Mouse (Mus musculus): ENCODE data around the gene Ebf1. TPM values are rescaled to one million over a fixed set of nuclear protein-coding genes. Genes with fewer than 3 reads are reported as not detected.

Ebf1 gene
- total RNA-seq, 2 experiments from 2014 or later: 3.6 to 4.7 TPM

DNA sequence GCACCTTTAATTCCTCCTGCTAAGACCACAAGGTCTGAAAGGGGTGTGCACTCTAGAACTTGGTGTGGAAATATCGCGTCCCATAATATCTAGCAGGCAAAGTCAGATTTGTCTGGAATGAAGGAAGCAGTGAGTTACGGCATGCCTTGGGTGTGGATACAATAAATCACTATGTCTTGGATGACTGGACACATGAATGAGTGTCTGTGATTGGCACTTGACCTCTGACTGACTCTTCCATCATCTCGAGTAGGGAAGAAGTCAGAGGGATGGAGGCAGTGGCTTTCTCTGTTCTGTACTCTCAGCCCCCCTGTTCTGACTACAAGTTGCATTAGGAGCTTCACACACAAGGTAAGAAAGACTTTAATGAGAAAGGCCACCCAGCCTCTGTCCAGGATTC is 112.8 kb downstream of the Ebf1 start:
- DNase-seq (ENCODE audit: low spot score in 2 of 2): no peak

DNA sequence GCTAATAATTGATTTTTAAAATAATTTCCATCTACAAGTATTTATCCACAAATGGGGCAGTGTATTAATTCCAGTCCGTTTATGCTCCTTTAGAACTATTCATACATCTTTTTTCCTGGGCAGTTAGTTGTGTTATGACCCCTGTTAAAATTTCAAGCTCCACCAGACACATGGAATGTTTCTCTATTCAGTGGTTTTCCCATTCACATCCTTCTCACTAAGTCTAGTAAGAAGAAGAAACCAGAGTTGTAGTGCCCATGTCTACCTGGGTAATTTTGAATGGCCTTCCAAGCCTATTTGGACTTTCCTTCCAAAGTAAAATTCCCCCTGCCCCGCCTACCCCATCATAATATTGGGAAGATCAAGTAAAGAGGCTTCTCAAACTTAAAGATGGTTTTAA is 114.6 kb downstream of the Ebf1 start:
- DNase-seq (ENCODE audit: low spot score in 2 of 2): no peak

DNA sequence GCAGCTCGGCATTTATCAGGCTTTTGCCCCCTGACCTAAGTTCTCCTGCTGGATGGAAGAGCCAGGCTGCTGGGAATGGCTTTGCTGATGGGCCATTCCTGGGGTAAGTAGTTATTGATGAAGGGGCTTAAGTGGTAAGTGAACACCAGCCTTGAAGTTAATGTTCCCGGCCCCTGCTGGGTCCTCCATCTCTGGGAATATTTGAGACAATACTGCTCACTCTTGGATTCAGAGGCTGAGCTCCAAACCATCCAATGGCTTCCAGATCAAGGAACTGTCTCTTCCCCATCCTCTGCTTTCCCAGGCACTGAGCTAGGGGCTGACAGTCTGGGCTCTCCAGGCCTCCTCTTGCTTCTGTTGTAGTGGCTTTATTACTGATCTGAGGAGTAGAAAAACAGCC is 116.2 kb downstream of the Ebf1 start:
- no peak for DNase-seq (ENCODE audit: low spot score in 2 of 2)

DNA sequence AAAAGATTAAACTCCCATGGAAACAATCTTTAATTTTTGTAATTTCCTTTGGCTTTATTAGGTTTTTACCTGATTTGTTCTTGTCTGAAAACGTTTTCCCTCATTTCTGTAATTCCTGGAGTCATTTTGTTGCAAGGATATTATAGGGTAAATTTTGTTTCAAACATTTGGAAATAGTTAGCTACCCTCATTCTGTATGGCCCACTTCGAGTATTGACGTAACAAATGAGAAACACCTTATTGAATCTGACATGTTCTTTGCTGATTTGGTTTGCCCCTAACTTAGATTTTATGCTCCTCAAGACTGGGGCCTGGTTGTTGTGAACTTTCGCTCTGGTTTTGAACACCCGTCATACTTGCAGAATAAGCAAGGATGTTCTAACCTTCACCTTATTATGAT is 120.9 kb downstream of the Ebf1 start:
- DNase-seq (ENCODE audit: low spot score in 2 of 2): no peak

DNA sequence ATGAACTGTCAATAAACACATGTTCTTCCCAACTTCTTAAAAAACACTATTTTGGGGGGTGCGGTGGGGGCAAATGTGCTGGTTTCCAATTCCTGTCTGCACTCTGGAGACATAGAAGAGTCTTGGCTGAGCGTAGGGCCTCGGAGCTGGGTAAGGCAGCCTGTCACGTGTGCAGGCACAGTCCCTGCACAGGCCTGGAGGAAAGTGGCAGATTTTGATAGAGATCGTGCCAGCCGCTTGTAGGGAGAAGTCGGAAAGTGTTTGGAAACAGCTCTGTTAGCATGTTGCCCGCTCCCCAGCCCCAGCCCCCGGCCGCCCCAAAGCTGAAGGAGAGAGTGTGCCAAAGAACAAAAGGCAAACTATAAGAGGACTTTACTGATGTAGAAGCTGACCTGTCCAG is 121.7 kb downstream of the Ebf1 start:
- no peak for DNase-seq (ENCODE audit: low spot score in 2 of 2)

DNA sequence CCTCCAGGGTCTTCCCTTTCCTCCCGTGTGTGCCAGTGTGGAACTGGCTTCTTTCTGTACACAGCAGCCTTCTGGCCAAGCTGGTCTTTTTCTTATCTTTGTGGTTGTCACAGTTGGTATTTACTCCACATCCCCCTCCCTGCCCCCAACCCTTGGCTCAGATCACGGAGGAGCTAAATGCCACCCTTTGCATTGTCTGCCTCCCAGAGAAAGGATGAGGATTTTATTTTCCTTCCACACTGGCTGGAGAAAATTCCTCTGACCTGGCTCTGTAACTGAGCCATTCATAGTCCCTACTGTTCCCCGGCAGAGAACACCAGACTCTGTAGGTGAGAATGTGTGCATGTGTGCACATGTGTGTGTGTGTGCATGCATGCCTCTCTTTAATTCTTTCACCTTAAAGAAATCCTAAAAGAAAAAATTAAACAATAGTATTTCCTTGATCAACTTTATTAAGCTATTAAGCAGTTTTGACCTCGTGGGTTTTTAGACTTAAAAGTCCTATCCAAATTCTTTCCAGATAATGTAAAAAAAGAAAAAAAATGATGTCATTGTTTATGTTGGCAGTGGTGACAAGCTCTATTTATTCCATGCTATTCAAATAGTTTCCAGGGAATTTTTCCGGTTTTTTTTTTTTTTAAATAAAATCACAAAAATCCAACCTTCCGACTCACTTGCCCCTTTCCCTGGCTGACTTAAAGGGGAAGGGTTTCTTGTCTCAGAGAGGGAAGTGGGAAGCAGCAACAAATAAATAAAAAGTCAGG is 123.3 kb downstream of the Ebf1 start:
- no peak for DNase-seq (ENCODE audit: low spot score in 2 of 2)

DNA sequence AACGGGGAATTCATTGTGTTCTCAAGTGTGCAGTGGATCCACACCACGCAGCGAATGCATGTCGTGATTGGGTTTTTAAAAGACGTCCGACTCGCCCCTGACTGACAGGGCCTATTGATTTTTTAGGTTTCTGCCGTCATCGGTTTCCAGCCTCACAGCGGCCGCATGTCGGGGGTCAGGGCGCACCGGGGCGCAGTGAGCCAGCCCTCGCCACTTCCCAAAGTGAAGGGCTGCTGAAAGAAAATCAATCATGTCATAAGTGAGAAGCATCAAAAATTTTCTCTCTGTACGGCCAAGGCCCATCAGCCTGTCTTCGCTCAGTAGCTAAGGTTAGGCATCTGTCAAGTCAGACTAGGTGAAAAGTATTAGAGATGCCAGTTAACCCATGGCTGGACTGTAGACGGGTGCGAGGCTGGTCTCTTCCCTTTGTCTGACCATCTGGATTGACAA is 124.0 kb downstream of the Ebf1 start:
- DNase-seq (ENCODE audit: low spot score in 2 of 2): no peak

DNA sequence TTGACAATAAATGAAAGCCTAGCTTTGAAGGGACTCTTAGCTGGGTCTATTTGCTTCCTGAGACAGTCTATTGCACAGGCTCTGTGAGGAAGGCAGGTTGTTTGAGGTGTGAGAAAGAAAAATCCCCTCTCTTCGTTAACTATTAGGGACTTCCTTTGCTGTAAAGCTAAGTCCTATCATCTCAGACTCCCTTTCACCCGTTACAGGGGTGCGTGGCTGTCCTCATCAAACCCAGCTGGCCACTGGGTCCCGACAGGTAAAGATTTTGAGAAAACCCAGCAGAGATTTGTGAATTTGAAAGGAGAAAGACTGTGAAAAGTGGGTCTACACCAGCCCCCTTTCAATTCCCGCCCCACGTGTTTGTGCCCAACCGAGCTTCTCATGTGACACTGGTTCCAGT is 127.3 kb downstream of the Ebf1 start:
- no peak for DNase-seq (ENCODE audit: low spot score in 2 of 2)

DNA sequence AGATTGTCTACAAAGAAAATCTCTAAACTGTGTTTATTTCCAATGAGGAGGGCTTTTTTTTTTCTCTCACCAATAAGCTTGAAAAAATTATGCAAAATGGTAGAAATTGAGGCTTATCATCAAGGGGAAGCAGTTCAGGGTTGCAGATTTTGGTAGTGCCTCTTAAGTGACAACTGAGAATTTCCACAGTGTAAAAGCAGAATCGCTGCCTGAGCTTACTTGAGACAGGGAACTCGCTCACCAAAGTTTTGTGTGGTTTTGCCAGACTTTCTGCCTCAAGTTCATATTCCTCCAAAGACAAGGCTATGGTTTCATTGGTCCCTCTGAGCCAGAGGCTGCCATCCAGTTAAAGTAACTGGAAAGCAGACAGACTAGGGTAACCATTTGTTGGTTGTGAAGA is 128.8 kb downstream of the Ebf1 start:
- no peak for DNase-seq (ENCODE audit: low spot score in 2 of 2)

DNA sequence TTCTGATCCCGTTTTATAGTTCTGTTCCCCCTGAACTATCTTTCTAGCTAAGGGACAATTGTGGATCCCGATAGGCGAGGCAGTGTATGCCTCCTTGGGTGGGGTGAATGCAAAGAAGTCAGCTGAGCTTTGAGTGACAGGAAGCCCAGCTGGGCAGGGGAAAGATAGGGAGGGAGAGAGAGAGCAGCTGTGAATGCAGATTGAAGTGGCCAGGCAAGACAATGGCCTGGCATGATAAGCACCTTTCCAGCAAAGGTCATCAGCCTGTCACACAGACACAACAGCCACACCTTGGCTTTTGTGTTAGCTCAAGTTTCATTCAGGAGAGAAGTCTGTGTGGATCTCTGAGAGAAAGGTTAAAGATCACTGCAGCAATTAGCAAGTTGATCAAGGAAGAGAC is 129.6 kb downstream of the Ebf1 start:
- DNase-seq (ENCODE audit: low spot score in 2 of 2): no peak

DNA sequence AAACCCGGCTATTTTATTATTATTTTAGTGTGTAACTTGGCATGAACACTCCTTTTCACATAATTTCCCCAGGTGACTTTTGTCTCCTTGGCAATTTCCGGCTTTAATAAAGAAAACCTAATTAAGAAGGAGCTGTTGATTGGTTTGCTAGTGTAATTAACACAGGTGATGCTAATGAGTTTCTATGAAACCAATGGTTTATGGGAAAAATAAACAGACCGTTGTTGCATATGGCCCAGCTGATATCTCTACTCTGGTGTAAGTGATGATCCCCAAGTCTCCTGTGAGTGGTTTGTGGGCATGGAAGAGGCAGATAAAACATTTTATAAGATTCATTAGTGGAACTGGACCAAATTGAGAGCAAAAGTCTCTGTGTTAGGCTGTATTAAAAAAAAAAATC is 132.2 kb downstream of the Ebf1 start:
- DNase-seq (ENCODE audit: low spot score in 2 of 2): no peak

DNA sequence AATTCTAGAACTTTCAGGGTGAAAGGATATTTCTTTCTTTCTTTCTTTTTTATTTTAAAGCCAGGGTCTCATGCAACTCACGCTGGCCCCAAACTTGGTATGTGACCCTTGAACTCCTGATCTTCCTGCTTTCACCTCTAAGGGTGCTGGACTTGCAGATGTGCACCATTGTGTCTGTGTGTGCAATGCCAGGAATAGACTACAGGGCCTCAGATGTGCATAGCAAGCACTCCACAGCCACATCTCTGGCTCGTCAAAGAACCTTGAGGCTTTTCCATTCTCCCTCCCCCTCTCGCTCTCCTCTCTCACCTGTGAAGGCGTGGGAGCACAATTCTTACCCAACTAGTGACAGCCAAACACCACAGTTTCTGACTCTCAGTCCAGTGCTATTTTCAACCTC is 137.2 kb downstream of the Ebf1 start:
- DNase-seq (ENCODE audit: low spot score in 2 of 2): no peak

DNA sequence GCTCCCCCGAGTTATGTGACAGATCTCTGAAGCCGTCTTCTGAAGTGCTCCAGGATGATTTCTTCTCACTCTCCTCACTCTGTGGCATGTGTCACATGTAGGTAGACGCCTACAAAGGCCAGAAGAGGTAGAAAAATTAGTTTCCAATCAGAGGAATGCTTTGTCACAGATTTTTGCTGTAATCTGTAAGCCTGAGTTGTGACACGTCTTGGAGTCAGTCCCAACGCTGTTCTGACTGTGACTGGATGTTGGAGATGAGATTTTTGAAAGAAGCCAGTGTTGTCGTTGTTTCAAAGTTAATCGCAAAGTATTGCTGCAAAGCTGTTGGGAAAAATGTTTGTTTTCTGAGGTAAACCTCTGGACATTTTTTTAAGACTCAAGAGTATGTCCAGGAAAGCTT is 139.2 kb downstream of the Ebf1 start:
- no peak for DNase-seq (ENCODE audit: low spot score in 2 of 2)

DNA sequence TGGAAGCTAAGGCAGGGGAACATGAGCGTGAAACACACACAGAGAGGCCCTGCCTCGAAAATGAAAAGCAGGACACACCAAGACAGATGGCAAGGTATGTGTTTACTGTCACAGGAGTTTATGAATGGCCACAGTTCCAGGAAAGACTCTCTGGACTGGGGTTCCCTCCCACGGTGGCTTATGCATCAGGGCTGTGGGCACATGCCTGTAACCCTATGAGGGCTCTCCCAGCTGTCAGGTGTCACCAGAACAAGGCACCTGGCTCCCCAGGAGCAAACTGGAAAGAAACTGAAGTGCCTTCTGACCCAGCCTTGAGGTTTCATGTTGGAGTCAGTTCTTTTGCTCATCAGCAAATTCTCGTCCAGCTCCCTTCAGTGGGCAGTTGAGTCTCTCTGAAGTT is 141.7 kb downstream of the Ebf1 start:
- no peak for DNase-seq (ENCODE audit: low spot score in 2 of 2)

DNA sequence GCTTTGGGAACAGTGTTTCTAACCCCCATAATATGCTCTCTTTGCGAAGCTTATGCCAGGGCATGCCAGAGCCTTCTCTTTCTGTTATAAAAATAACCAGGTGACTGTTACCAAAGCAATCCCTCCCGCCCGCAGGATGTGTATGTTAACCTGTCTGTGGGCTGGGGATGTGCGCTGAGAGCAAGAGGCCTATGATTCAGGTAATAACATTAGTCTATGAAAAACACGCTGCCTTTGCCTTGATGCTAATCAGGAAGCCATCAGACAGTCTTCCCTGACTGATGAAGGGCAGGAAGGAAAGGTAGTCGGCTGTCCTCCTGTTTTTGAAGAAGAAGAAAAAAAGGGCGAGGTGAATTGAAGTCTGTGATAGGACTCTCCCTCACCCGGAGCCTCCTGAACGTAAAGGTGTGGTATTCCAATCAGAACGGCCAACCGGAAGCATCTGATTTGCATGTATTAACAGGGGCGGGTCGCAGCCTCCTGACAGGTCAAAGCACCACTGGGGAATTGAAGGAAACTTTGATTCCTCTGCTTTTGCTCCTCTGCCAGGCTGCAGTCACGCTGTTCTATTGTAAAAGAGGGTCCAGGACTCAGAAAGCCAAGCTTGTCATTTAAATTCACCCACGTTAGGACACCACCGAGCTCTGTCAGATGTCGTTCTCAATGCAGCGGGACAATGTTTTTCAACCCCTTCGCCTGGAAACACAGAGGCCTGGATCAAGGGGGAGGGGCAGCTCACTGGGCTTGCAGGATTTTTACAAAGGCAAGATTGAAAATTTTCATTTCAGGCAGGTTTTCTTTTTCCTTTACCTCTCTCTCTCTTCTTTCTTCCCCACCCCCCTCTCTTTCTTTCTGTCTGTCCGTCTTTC is 144.2 kb downstream of the Ebf1 start:
- no peak for DNase-seq (ENCODE audit: low spot score in 2 of 2)

DNA sequence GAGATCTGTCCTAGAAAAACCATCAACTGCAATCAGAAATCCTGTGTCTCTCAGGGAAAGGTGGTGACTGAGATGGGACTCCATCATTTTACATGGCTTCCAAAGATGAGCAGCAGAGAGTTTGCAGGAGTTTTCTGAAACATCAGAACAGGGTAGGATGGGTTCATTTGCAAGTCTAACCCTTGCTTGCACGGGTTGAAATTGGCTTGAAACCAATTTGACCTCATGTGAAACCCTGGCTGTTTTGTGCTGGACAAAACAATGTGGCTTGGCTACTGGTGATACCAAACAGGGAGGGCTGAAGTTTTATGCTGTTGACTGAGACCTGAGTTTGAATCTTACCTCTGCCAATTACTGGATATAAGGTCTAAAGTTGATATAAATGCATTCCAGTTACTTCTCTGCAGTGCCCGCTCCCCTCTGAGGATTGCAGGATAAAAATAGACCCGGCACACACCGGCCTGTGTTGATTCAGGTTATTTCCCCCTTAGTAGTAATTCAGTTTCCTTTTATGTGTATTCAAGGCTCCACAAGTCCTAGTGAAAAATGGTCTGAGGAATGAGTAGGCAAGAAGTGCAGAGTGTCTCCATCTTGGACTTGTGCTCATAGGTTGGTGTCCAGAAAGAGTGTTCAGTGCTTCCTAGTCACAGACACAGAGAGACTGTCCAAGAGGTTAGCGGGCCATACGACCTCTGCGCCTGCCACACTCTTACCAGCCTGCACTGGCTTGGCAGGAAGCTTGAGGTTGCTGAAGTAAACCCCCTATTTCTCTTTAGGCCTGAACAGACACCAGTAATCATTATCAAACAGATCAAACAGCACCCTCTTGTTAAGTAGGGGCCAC is 147.1 kb downstream of the Ebf1 start:
- DNase-seq (ENCODE audit: low spot score in 2 of 2): no peak

DNA sequence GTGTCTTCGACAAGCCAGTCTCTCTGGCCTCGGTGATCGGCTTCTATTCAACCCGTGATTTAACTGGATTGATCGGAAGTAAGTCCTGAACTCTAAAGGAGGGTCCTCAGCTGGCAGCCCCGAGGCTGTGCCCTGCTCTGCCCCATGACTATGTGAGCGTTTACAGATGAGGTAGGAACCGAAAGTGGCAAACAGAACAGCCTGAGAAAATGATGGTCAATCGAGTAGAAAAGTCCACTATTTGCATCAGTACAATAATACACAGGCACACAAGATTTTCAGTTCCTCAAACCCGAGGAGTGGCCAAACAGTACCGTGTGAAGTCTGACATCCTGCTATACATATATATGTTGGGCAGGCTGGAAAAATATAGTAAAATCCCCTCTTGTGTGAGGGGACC is 147.9 kb downstream of the Ebf1 start:
- DNase-seq (ENCODE audit: low spot score in 2 of 2): no peak

DNA sequence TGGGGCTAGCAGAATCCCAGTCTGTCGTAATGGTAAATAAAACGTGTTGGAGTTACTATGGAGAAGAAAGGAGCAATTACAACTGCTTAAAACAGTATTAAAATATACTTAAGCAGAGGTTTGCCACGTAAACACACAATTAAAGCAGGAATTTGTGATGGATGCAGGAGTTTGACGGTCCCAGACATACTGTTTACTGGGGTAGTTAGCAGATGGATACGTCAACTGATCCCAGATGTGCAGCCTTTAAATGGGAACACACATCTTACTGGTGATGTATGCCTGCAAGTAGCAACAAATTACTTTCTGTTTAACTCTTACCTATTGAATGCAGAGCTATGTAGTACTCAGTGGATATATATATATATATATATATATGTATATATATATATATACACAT is 149.1 kb downstream of the Ebf1 start:
- DNase-seq (ENCODE audit: low spot score in 2 of 2): no peak

DNA sequence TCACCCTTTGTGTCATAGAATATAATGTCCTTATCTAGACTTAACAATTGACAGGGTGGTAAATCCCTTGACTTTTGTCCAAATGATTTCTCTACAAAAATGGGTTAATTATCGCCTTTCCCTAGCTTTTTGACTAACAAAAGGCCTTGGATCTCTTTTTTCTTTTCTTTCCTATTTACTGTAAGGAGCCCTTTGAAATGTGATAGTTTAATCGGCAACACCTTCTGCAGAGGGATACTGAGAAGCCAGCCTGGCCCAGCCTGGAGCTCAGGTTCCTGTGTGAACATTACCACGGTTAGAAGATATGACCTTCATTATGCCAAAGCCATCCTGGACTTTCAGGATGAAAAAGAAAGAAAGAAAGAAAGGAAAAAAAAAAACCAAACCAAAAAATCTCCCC is 150.2 kb downstream of the Ebf1 start:
- no peak for DNase-seq (ENCODE audit: low spot score in 2 of 2)

DNA sequence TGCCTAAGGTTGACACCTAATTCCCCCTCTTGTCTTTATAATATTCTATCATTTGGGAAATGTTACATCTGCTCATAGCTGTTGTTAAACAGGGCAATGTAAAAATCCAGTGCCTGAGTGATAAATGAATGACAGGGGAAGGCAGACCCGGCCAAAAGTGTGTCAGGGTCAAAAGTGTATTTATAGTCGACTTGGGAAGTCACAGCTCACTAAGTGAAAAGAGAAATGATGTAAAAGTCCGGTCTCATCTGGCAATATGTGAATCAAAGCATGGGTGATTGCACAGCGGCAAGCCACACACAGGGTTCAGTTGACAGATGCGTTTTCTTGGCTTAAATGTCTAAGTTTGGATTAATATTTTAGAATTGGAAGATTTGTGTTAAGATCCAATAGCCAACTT is 151.2 kb downstream of the Ebf1 start:
- DNase-seq (ENCODE audit: low spot score in 2 of 2): no peak

DNA sequence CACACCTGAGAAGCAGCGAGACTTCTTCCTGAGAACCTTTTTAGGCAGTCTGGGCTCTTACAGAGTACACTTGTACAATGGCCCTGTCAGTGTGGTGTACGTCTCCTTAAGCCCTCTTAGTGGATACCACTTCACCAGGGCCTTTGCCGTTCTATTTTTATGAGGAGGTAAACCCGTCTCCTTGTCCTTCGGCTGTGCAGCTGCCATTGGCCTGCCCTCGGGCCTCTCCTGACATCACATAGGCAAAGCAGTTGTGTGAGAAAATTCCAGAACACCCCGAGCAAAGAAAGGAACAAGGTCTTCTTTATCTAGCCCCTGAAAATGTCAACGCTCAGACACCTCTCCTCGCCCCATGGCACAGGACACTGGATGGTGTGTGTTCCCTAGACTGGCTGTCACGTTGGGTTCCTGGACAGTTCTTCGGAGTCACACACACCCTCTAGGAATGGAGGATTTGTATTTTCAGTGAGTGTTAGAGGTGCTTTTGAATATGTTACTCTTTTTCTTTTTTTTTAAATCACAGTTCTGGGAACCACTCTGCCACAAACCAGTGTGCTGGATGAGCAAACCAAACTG is 154.0 kb downstream of the Ebf1 start:
- no peak for DNase-seq (ENCODE audit: low spot score in 2 of 2)
